Comparison of ENCODE assay signal across 19 mouse cellular contexts in genomic region chr19:23946026-23946685, GRCm38 (mm10).
"Had no signal": no experiment of that assay in that cellular context is flagged by ENCODE, and none has a peak within 500 bp of the region (broad histone marks: within the 10 kb centered on the region; RNA-seq: fewer than 3 reads in every experiment).

No protein-coding gene starts in this region.

- DNase-seq: kidney, adult 2 months; kidney, postnatal 25 days; liver, postnatal 0 days; lung, embryonic 14.5 days; retina, postnatal 1 day; right cerebral cortex, postnatal 25 days; spleen, adult 18-20 months; thymus, adult 18-20 months; thymus, postnatal 36 days had no signal

- H3K36me3 ChIP-seq: stomach, embryonic 15.5 days had no signal

- H3K9ac ChIP-seq: liver, embryonic 14.5 days; liver, postnatal 0 days; lung, embryonic 14.5 days; midbrain, embryonic 12.5 days; neural tube, embryonic 13.5 days; stomach, embryonic 15.5 days had no signal

- H3K4me2 ChIP-seq: lung, embryonic 14.5 days; midbrain, embryonic 12.5 days; neural tube, embryonic 13.5 days; stomach, embryonic 15.5 days had no signal

- H3K27me3 ChIP-seq: neural tube, embryonic 13.5 days; stomach, embryonic 15.5 days had no signal

- H3K4me3 ChIP-seq: layer of hippocampus, adult 2 months; midbrain, embryonic 12.5 days; myocyte; neural tube, embryonic 13.5 days; stomach, embryonic 15.5 days had no signal

- H3K9me3 ChIP-seq: midbrain, embryonic 12.5 days; stomach, embryonic 15.5 days had no signal

- ATAC-seq: liver, postnatal 0 days; lung, postnatal 0 days; midbrain, embryonic 16.5 days had no signal

- H3K27ac ChIP-seq: kidney, postnatal 0 days; layer of hippocampus, adult 2 months; liver, embryonic 14.5 days; macrophage; midbrain, embryonic 12.5 days; neural tube, embryonic 13.5 days; stomach, embryonic 15.5 days had no signal
